Mouse (Mus musculus): ENCODE results near the gene Cfap299. TPM values are rescaled to one million over a fixed set of nuclear protein-coding genes. Genes with fewer than 3 reads are reported as not detected.

The Cfap299 gene
- polyA plus RNA-seq, 1 experiment from 2014 or later: 2.7 TPM

DNA sequence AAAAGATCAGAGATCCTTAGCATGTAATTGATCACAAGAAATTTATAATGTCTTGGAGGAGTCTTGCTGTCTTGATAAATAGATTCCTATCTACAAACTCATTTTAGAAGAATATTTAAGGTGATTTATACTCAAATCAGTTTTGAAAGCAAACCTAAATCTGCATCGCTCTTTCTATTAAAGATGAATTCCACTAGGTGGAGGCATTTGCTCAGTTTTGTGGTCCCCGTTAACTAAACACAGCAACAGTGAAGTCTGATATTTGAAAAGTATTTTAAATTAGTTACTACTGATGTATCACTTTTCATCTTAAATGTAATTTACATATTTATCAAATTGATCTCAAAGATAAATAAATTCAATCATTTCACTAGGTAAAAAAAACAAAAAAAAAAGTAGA, 15.5 kb downstream of the Cfap299 start:
- no peaks in the 10 kb centered on the region for H3K27me3 ChIP-seq
- WGBS: 74% methylated on average over 2 of the region's 2 CpGs
- no peaks in the 10 kb centered on the region for H3K4me1 ChIP-seq (replicated peaks)
- no peak for ATAC-seq (ENCODE audit: low FRiP score)
- H3K4me2 ChIP-seq: no peak overlapping the region
- no peaks in the 10 kb centered on the region for H3K9me3 ChIP-seq
- H3K36me3 ChIP-seq: no peaks in the 10 kb centered on the region
- no peak overlapping the region for H3K9ac ChIP-seq
- H3K4me3 ChIP-seq: no peak overlapping the region
- no peak overlapping the region for H3K27ac ChIP-seq

DNA sequence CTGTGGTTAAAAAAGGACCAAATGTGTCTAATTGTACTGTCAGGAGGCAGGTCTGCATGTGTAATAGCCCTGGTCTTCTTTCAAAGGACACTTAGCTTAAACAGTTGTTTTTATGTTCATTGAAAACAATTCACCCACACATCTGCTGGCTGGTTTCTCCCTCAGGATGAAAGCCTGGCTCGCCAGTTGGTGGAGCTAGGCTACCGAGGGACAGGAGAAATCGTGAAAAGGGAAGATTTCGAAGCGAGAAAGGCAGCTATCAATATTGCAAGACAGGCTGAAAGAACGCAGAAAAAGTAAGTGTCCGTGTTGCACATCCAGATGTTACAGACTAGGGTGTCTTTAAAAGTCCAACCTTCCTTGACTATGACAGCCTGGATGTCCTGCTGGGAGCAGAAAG, 17.0 kb downstream of the Cfap299 start:
- no peaks in the 10 kb centered on the region for H3K9me3 ChIP-seq
- H3K27ac ChIP-seq: no peak overlapping the region
- no peaks in the 10 kb centered on the region for H3K36me3 ChIP-seq
- no peak overlapping the region for H3K4me2 ChIP-seq
- whole genome bisulfite sequencing: 81% methylated on average over 7 of the region's 7 CpGs
- ATAC-seq (ENCODE audit: low FRiP score): no peak
- no peak overlapping the region for H3K4me3 ChIP-seq
- H3K9ac ChIP-seq: no peak overlapping the region
- no peaks in the 10 kb centered on the region for H3K27me3 ChIP-seq
- H3K4me1 ChIP-seq (replicated peaks): no peaks in the 10 kb centered on the region

DNA sequence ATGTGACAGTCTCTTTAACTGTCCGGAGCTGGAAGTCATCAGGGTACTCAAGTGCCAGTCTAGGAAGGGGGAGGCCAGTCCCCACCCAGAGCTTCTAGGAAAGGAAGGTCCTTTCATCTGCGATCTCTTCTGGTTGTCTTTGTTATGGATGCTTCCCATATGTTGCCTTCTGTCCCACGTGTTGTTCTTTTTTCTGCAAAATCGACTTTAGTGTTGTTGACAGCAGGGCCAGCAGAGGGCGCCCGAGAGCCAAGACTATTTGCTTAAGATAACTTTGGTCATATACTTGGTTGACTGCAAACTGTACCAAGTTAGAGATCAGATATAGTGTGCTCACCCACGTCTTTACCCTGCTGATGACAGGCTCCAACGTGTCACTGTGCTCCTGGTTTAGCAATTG, 19.5 kb downstream of the Cfap299 start:
- Histone ChIP-seq H3K27ac (no peak overlapping the region), H3K36me3 (no peaks in the 10 kb centered on the region), H3K9me3 (no peaks in the 10 kb centered on the region), H3K27me3 (no peaks in the 10 kb centered on the region), H3K4me3 (no peak overlapping the region), H3K9ac (no peak overlapping the region), H3K4me1 (replicated peaks) (no peaks in the 10 kb centered on the region), H3K4me2 (no peak overlapping the region)
- 13% methylated on average over 8 of the region's 8 CpGs for WGBS
- peak; percentile 83 for ATAC-seq (ENCODE audit: low FRiP score)

DNA sequence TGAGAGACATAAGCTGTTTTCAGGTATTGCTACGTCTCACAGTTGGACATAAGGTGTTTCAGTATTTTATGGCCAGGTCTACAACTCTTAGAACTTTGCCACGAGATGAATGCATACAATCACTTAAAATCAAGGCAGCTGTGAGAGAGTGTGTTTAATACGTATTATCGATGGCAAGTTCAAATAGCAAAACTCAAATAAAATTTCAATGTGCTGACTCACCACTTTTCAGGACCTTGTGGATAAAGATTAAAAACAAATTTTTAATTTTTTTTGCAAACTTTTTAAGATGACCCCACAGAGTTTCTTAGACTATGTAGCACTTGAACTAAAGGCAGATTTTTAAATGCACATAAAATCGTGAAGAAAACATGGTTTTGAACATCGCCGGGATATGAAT, 30.8 kb downstream of the Cfap299 start:
- no peak overlapping the region for H3K9ac ChIP-seq
- H3K4me1 ChIP-seq (replicated peaks): no peaks in the 10 kb centered on the region
- no peak overlapping the region for H3K27ac ChIP-seq
- 94% methylated on average over 7 of the region's 7 CpGs for WGBS
- ATAC-seq (ENCODE audit: low FRiP score): no peak
- no peaks in the 10 kb centered on the region for H3K36me3 ChIP-seq
- no peak overlapping the region for H3K4me2 ChIP-seq
- no peaks in the 10 kb centered on the region for H3K27me3 ChIP-seq
- H3K4me3 ChIP-seq: no peak overlapping the region
- H3K9me3 ChIP-seq: no peaks in the 10 kb centered on the region

DNA sequence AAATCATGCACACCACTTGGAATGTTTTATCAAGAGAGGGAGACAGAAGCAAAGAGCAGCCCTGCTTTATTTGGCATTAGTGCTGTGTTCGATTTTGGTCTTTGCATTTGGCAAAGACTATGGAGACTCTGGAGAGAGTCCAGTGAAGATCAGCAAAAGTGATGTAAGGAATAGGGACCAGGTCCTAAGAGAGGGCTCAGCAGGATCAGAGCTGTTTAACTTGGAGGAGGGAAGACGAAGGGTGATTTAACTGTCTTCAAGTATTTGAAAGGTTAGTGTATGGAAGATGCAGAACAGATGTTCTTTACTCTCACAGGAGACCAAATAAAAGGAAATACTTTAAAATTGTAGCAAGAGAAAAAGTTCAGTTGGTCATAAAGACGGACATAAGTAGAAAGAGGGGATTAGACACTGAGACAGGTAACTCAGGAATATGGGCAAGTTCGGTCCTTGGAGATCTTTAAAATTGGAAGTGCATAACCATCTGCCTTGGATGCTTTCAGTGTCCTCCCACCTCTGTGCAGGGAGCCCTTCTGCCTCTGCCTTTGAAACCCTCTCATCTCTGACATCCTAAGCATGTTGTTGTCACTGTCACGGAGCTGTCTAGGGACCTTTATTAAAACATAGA, 31.8 kb downstream of the Cfap299 start:
- H3K4me1 ChIP-seq (replicated peaks): no peaks in the 10 kb centered on the region
- H3K4me3 ChIP-seq: no peak overlapping the region
- H3K9me3 ChIP-seq: no peaks in the 10 kb centered on the region
- no peak overlapping the region for H3K4me2 ChIP-seq
- WGBS: 89% methylated on average over 5 of the region's 5 CpGs
- H3K9ac ChIP-seq: no peak overlapping the region
- ATAC-seq (ENCODE audit: low FRiP score): no peak
- H3K36me3 ChIP-seq: no peaks in the 10 kb centered on the region
- no peak overlapping the region for H3K27ac ChIP-seq
- no peaks in the 10 kb centered on the region for H3K27me3 ChIP-seq

DNA sequence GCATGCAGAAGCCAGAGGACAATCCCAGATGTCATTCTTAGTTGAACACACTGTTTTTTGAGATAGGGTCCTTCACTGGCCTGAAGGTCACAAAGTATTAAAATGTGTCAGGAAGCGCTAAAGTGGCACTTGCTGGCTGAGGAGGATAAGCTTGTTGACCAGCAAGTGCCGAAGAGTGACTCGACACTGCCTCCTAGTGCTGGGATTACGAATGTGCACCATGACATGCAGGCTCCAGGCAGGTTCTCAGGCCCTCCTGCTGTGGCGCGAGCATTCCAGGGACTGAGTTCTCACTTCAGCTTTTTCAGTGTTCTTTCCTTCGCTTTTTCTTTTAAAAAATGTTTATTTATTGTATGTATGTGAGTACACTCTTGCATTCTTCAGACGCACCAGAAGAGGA, 34.3 kb downstream of the Cfap299 start:
- H3K36me3 ChIP-seq: no peaks in the 10 kb centered on the region
- no peak for ATAC-seq (ENCODE audit: low FRiP score)

DNA sequence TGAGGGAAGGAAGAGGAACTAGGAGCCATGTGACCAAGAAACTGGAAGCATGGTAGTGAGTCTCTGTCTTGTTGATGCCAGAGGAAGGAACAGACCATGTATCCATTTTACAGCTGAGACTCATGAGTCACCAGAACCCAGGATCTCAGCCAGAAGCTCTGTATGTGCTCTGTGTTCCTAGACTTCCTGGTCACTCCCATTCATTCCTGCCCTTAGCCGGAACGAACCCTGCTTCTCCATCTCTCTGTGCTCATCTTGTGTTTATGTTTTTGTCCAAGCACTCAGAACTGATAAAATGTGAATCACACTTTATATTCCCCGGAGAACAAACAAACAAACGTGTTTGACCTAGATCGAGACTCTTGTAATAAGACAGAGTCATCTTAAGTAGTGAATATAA, 36.2 kb downstream of the Cfap299 start:
- WGBS: 87% methylated on average over 5 of the region's 5 CpGs
- H3K4me1 ChIP-seq (replicated peaks): no peaks in the 10 kb centered on the region
- H3K4me3 ChIP-seq: no peak overlapping the region
- H3K27me3 ChIP-seq: no peaks in the 10 kb centered on the region
- H3K4me2 ChIP-seq: no peak overlapping the region
- H3K9me3 ChIP-seq: no peaks in the 10 kb centered on the region
- ATAC-seq (ENCODE audit: low FRiP score): no peak
- no peaks in the 10 kb centered on the region for H3K36me3 ChIP-seq
- no peak overlapping the region for H3K27ac ChIP-seq
- no peak overlapping the region for H3K9ac ChIP-seq

More for the DNA sequence above, 34.3 kb downstream of the Cfap299 start:
- no peak overlapping the region for H3K9ac ChIP-seq
- H3K4me3 ChIP-seq: no peak overlapping the region
- H3K4me1 ChIP-seq (replicated peaks): no peaks in the 10 kb centered on the region
- no peak overlapping the region for H3K4me2 ChIP-seq
- WGBS: 52% methylated on average over 8 of the region's 8 CpGs
- H3K27me3 ChIP-seq: no peaks in the 10 kb centered on the region
- no peak overlapping the region for H3K27ac ChIP-seq
- H3K9me3 ChIP-seq: no peaks in the 10 kb centered on the region

DNA sequence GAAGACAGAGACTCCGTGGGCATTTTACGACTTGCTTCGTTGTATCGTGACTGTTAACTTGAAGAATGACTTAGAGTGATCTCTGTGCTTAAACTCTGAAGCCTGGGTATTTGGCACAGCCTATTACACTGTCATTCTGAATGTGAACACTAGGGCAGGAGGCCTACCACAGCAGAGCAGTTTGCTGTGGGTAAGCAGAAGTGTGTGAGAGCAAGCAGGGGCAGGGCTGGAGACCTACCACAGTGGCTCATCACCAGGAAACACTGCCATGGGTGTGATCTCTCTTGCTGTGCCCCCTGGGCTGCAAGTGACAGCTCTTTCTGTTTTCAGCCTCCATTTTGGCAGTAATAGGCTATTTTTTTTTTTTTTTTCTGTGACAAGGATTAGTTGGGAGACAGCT, 39.7 kb downstream of the Cfap299 start:
- no peaks in the 10 kb centered on the region for H3K9me3 ChIP-seq
- no peak overlapping the region for H3K4me3 ChIP-seq
- ATAC-seq (ENCODE audit: low FRiP score): no peak
- no peaks in the 10 kb centered on the region for H3K27me3 ChIP-seq
- H3K4me2 ChIP-seq: no peak overlapping the region
- H3K36me3 ChIP-seq: no peaks in the 10 kb centered on the region
- no peak overlapping the region for H3K9ac ChIP-seq
- 72% methylated on average over 4 of the region's 4 CpGs for WGBS
- no peaks in the 10 kb centered on the region for H3K4me1 ChIP-seq (replicated peaks)
- H3K27ac ChIP-seq: no peak overlapping the region

DNA sequence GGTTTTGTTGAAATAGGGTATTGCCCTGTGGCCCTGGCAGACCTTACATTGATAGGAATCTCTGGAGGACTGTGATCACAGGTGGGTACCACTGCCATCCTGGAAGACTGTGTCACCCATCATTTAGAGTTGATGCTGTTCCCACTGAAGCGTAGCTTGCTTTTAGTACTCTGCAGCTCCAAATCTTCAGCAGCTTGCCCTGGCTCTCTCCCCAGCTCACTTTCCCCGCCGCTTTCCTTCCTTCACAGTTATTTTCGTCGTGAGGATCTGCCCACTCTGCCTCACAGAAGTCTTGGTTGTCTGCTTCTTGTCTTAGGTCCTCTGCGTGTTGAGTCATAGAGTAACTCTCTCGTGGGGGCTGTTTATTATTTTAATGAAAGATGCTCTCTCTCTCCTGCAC, 40.3 kb downstream of the Cfap299 start:
- Histone ChIP-seq H3K36me3 (no peaks in the 10 kb centered on the region), H3K27ac (no peak overlapping the region), H3K4me1 (replicated peaks) (no peaks in the 10 kb centered on the region), H3K9me3 (no peaks in the 10 kb centered on the region), H3K27me3 (no peaks in the 10 kb centered on the region), H3K4me3 (no peak overlapping the region), H3K9ac (no peak overlapping the region), H3K4me2 (no peak overlapping the region)
- 85% methylated on average over 7 of the region's 7 CpGs for WGBS
- no peak for ATAC-seq (ENCODE audit: low FRiP score)

DNA sequence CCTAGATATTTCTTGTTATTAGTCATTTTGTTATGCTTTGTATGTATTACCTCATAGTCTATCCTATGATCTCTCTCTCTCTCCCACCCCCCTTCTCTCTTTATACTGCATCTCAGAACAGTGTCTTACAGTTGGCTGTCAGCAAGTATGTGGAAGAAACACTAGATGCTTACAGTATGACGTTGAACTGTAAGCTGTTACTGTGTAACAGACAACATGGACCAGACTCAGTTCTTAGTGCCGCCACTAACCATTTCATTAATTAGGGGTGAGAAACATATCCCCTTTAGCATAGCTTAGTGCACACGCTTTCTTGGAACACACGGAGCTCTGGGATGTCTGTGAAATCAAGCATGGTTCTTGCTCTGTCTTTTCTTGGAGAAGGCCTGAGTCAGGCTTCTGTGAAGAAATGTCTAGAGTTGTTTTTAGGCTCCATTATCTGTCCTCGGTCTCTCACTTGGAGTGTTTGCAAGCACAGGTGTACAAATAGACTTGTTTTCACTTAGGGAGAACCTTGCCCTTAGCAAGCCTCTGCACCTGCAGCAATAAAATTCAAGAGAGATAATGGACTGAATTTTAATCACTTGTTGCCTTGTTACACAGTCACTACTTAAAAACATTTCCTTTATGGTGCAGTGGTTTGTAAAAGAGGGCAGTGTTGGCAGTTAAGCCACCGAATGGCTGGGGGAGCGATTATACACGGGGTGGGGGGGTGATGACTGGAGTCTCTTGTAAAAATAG, 47.1 kb downstream of the Cfap299 start:
- no peaks in the 10 kb centered on the region for H3K4me1 ChIP-seq (replicated peaks)
- no peak overlapping the region for H3K9ac ChIP-seq
- H3K27ac ChIP-seq: no peak overlapping the region
- no peaks in the 10 kb centered on the region for H3K9me3 ChIP-seq
- ATAC-seq (ENCODE audit: low FRiP score): no peak
- 61% methylated on average over 8 of the region's 8 CpGs for WGBS
- H3K4me2 ChIP-seq: no peak overlapping the region
- no peak overlapping the region for H3K4me3 ChIP-seq
- no peaks in the 10 kb centered on the region for H3K36me3 ChIP-seq
- no peaks in the 10 kb centered on the region for H3K27me3 ChIP-seq

DNA sequence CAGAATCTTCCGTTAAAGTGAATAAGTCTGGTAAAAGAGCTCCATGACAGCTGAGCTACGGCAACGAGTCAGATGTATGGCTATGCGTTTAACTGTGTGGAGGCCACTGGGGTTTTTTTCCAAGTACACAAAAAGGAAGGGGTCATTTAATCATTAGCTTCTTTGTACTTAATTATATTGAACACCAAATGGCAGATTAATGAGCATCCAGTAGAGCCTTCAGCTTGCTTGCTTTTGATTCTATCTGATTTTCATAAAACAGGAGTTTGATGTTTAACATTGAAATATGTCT, 47.6 kb downstream of the Cfap299 start:
- no peaks in the 10 kb centered on the region for H3K9me3 ChIP-seq
- no peak for ATAC-seq (ENCODE audit: low FRiP score)
- no peaks in the 10 kb centered on the region for H3K27me3 ChIP-seq
- H3K4me2 ChIP-seq: no peak overlapping the region
- no peak overlapping the region for H3K27ac ChIP-seq
- no peak overlapping the region for H3K4me3 ChIP-seq
- no peaks in the 10 kb centered on the region for H3K4me1 ChIP-seq (replicated peaks)
- H3K9ac ChIP-seq: no peak overlapping the region
- WGBS: 44% methylated on average over 4 of the region's 4 CpGs
- H3K36me3 ChIP-seq: no peaks in the 10 kb centered on the region

DNA sequence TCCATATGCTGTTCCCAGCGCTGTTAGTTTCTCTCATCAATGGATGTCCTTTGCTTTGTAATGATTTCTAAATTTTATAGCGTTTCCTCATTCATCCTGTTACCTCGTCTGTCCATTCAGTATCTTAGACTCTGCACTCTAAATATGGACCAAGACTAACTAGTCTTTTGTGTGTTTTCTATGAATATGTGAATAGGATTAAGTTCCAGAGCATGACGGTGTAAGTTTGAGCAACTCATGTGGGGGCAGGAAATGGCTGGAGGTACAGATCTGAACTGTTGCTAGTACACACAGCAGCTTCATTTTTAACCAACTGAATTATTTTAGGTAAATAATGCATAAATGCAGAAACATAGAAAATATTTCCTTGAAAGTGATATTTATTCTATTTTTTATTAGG, 51.3 kb downstream of the Cfap299 start:
- Histone ChIP-seq H3K4me3 (no peak overlapping the region), H3K36me3 (no peaks in the 10 kb centered on the region), H3K4me2 (no peak overlapping the region), H3K9me3 (no peaks in the 10 kb centered on the region), H3K27me3 (no peaks in the 10 kb centered on the region), H3K27ac (no peak overlapping the region), H3K9ac (no peak overlapping the region), H3K4me1 (replicated peaks) (no peaks in the 10 kb centered on the region)
- ATAC-seq (ENCODE audit: low FRiP score): no peak
- WGBS: 63% methylated on average over 4 of the region's 4 CpGs

DNA sequence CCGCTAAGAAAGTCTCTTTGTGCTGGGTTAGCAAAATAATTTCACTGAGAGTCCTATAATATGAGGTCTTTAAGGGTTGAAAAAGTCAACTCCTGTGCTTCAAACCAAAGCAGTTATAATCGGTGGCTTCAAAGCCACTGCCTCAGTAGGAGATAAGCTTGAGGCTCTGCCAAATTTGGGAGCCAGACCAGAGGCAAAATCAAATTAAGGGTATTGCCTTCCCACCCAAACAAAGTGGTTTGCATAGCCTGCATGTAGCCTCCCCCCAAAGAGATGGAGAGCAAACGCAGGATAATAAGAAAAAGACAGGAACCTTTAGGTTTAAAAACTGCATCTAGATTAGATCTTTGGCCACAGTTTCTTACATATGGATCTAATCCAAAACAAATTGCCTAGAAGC, 58.0 kb downstream of the Cfap299 start:
- ATAC-seq (ENCODE audit: low FRiP score): no peak
- no peaks in the 10 kb centered on the region for H3K27me3 ChIP-seq

More for the DNA sequence above, 58.0 kb downstream of the Cfap299 start:
- H3K27ac ChIP-seq: no peak overlapping the region
- H3K4me2 ChIP-seq: no peak overlapping the region
- H3K4me1 ChIP-seq (replicated peaks): no peaks in the 10 kb centered on the region
- WGBS: 80% methylated on average over 3 of the region's 3 CpGs
- H3K9me3 ChIP-seq: no peaks in the 10 kb centered on the region
- H3K4me3 ChIP-seq: no peak overlapping the region
- H3K9ac ChIP-seq: no peak overlapping the region
- no peaks in the 10 kb centered on the region for H3K36me3 ChIP-seq

Measured in hindbrain, embryonic 13.5 days (tissue).